Mouse (Mus musculus) forebrain, embryonic 11.5 days (tissue): ENCODE measurements around the gene Bnip2. TPM values are rescaled to one million over a fixed set of nuclear protein-coding genes. Genes with fewer than 3 reads are reported as not detected.

Source experiments
- ATAC-seq: fragments of 200-750 bp; cut with Nextera tagmentation; replicated peaks from 2 replicates; pipeline ENCODE4 v1.8.0; 2017; ENCODE audit warnings: moderate TSS enrichment; ENCODE audit not compliant: low FRiP score
- DNase-seq: peaks from one replicate; pipeline ENCODE4 v3.0.0-alpha.2; 2017; ENCODE audit warnings: low spot score
- H3K27ac ChIP-seq: fragments of 300-500 bp; sonication (generic); 2 replicates; pipeline ENCODE4 v1.5.1; 2014; ENCODE audit warnings: low read depth, low read length
- H3K27me3 ChIP-seq: fragments of 300-500 bp; sonication (generic); 2 replicates; pipeline ENCODE4 v1.6.1; 2014; ENCODE audit warnings: mild to moderate bottlenecking, low read length, mixed read lengths; ENCODE audit not compliant: control insufficient read depth, insufficient read depth
- H3K36me3 ChIP-seq: fragments of 300-500 bp; sonication (generic); 2 replicates; pipeline ENCODE4 v1.6.1; 2014; ENCODE audit warnings: mild to moderate bottlenecking, low read length, moderate library complexity, mixed read lengths; ENCODE audit not compliant: control insufficient read depth, insufficient read depth
- H3K4me1 ChIP-seq: fragments of 300-500 bp; sonication (generic); replicated peaks from 2 replicates; pipeline ENCODE4 v1.6.1; 2014; ENCODE audit warnings: low read length, mixed read lengths; ENCODE audit not compliant: control insufficient read depth, insufficient read depth
- H3K4me2 ChIP-seq: fragments of 300-500 bp; sonication (generic); 2 replicates; pipeline ENCODE4 v1.6.1; 2014; ENCODE audit warnings: low read depth, mild to moderate bottlenecking, low read length, moderate library complexity, mixed read lengths; ENCODE audit not compliant: severe bottlenecking
- H3K4me3 ChIP-seq: fragments of 300-500 bp; sonication (generic); 2 replicates; pipeline ENCODE4 v1.5.1; 2014; ENCODE audit warnings: low read depth, low read length
- H3K9ac ChIP-seq: fragments of 300-500 bp; sonication (generic); 2 replicates; pipeline ENCODE4 v1.6.1; 2014; ENCODE audit warnings: low read length
- H3K9me3 ChIP-seq: fragments of 300-500 bp; sonication (generic); 2 replicates; pipeline ENCODE4 v1.6.1; 2016; ENCODE audit warnings: low read length, mixed read lengths; ENCODE audit not compliant: control insufficient read depth
- WGBS: fragments of 180-500 bp; shearing (Covaris S2); extraction: QIAGEN DNeasy Blood & Tissue Kit; methylation state at CpG from one replicate; pipeline ENCODE4 v1.1.7; 2014; 5-methylcytosine and 5-hydroxymethylcytosine counted together
- polyA plus RNA-seq: library from polyadenylated mRNA; unstranded; fragments of >200 nt; fragmentation: Nextera tagmentation; extraction: Ambion mirVana; gene quantifications from 2 replicates; pipeline ENCODE4 v1.2.1, GENCODE M21; 2014

Gene Bnip2
- polyA plus RNA-seq, 1 experiment from 2014 or later = 120 TPM

GRCm38 (mm10) chr9:70003516-70003915 lies 14.2 kb downstream of the Bnip2 start:
- ATAC-seq (no peak), DNase-seq (no peak)
- H3K9me3 ChIP-seq = no peaks in the 10 kb centered on the region
- 92% methylated on average over 10 of the region's 10 CpGs for WGBS
- H3K36me3 ChIP-seq = peaks cover 14% of the 10 kb centered on the region
- H3K4me2 ChIP-seq = no peak overlapping the region
- H3K4me3 ChIP-seq = no peak overlapping the region
- H3K27ac ChIP-seq = no peak overlapping the region
- H3K27me3 ChIP-seq = no peaks in the 10 kb centered on the region
- no peak overlapping the region for H3K9ac ChIP-seq
- H3K4me1 ChIP-seq = no peaks in the 10 kb centered on the region

GRCm38 (mm10) chr9:70006984-70007383 lies 17.7 kb downstream of the Bnip2 start:
- Histone ChIP-seq H3K4me3 (no peak overlapping the region), H3K27me3 (no peaks in the 10 kb centered on the region), H3K4me1 (no peaks in the 10 kb centered on the region), H3K9me3 (no peaks in the 10 kb centered on the region), H3K36me3 (peaks cover 10% of the 10 kb centered on the region; the same call in 1 of the 2 replicates), H3K9ac (no peak overlapping the region), H3K4me2 (no peak overlapping the region), H3K27ac (no peak overlapping the region)
- DNase-seq = no peak
- no peak for ATAC-seq
- 93% methylated on average over 5 of the region's 5 CpGs for WGBS

- Histone ChIP-seq H3K27ac (no peak overlapping the region), H3K4me2 (no peak overlapping the region), H3K27me3 (no peaks in the 10 kb centered on the region), H3K9ac (no peak overlapping the region), H3K9me3 (no peaks in the 10 kb centered on the region), H3K4me3 (no peak overlapping the region), H3K4me1 (no peaks in the 10 kb centered on the region), H3K36me3 (peaks cover 10% of the 10 kb centered on the region; the same call in 1 of the 2 replicates)
- DNase-seq (no peak), ATAC-seq (no peak)
- 90% methylated on average over 14 of the region's 14 CpGs for WGBS
Observed at GRCm38 (mm10) chr9:70007506-70008248, 18.4 kb downstream of the Bnip2 start.

GRCm38 (mm10) chr9:70009754-70010304 lies 20.6 kb downstream of the Bnip2 start:
- no peak for DNase-seq
- no peak for ATAC-seq
- Histone ChIP-seq H3K4me1 (peaks cover 4% of the 10 kb centered on the region; the same call in 1 of the 2 replicates), H3K36me3 (peaks cover 7% of the 10 kb centered on the region; the same call in 1 of the 2 replicates), H3K4me2 (no peak overlapping the region), H3K27me3 (no peaks in the 10 kb centered on the region), H3K9me3 (no peaks in the 10 kb centered on the region), H3K27ac (no peak overlapping the region), H3K4me3 (no peak overlapping the region), H3K9ac (no peak overlapping the region)
- 91% methylated on average over 8 of the region's 8 CpGs for WGBS

GRCm38 (mm10) chr9:70010781-70011473 lies 21.7 kb downstream of the Bnip2 start:
- H3K4me3 ChIP-seq = no peak overlapping the region
- H3K4me2 ChIP-seq = no peak overlapping the region
- no peak overlapping the region for H3K9ac ChIP-seq
- no peak for DNase-seq
- no peaks in the 10 kb centered on the region for H3K9me3 ChIP-seq
- H3K27me3 ChIP-seq = no peaks in the 10 kb centered on the region
- H3K27ac ChIP-seq = no peak overlapping the region
- no peak for ATAC-seq
- peaks cover 7% of the 10 kb centered on the region; the same call in 1 of the 2 replicates for H3K36me3 ChIP-seq
- WGBS = 92% methylated on average over 5 of the region's 5 CpGs
- peaks cover 4% of the 10 kb centered on the region; the same call in 1 of the 2 replicates for H3K4me1 ChIP-seq

GRCm38 (mm10) chr9:70011537-70012407 lies 22.5 kb downstream of the Bnip2 start:
- Histone ChIP-seq H3K9me3 (no peaks in the 10 kb centered on the region), H3K4me2 (peak overlapping the region; percentile 82; the same call in 1 of the 2 replicates), H3K9ac (peak overlapping the region; percentile 91), H3K27me3 (no peaks in the 10 kb centered on the region), H3K4me1 (peaks cover 4% of the 10 kb centered on the region; the same call in 1 of the 2 replicates), H3K36me3 (peaks cover 7% of the 10 kb centered on the region; the same call in 1 of the 2 replicates), H3K4me3 (peak overlapping the region; percentile 84), H3K27ac (no peak overlapping the region; the same call in 1 of the 2 replicates)
- 66% methylated on average over 13 of the region's 14 CpGs for WGBS
- ATAC-seq = peak; percentile 34; the same call in 1 of the 2 replicates
- no peak for DNase-seq

- Histone ChIP-seq H3K27ac (peak within 1 kb of the TSS; percentile 86), H3K36me3 (peaks cover 7% of the 10 kb centered on the region; the same call in 1 of the 2 replicates), H3K9me3 (no peaks in the 10 kb centered on the region), H3K9ac (peak within 1 kb of the TSS; percentile 91), H3K27me3 (no peaks in the 10 kb centered on the region), H3K4me3 (peak within 1 kb of the TSS; percentile 84), H3K4me2 (peak within 1 kb of the TSS; percentile 82), H3K4me1 (peaks cover 4% of the 10 kb centered on the region; the same call in 1 of the 2 replicates)
- 0% methylated on average over 56 of the region's 57 CpGs for WGBS
- peak; percentile 97 for DNase-seq
- ATAC-seq = peak; percentile 99
Observed at GRCm38 (mm10) chr9:70012408-70012901, 23.2 kb downstream of the Bnip2 start, which contains the start of gene Gtf2a2. Gtf2a2 (plus strand) TSS chr9:70012550.
